Mouse (Mus musculus): Measurements from ENCODE around the gene Ift74. TPM values are rescaled to one million over a fixed set of nuclear protein-coding genes. Genes with fewer than 3 reads are reported as not detected.

Gene Ift74
- total RNA-seq, 2 experiments from 2014 or later = 24.3 to 26.6 TPM

DNA sequence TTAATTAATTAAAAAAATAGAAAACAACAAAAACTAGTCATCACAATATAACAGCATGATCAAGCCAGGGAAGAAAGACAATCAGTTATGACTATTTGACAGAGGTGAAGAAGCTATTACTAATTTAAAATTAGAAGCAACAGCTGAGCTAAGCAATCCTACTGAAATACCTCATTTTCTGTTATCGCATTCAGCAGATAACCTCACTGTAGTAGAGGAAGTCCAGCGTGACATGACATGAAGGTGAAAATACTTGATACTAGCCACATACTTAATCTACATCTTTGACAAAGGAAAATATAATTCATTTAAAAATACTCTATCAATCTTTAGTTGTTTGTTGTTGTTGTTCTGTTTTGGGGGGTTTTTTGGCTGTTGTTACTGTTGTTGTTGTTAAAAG is 96.7 kb downstream of the Ift74 start:
- H3K4me3 ChIP-seq = no peak overlapping the region
- no peak for TF ChIP-seq CTCF (IDR thresholded peaks at IDR 0.05)
- no peak for DNase-seq (ENCODE audit: extremely low spot score in 1 of 2, low spot score in 2 of 2)
- intact Hi-C loops (cut with DNase I) = no loop called here
- no peak overlapping the region for H3K27ac ChIP-seq

DNA sequence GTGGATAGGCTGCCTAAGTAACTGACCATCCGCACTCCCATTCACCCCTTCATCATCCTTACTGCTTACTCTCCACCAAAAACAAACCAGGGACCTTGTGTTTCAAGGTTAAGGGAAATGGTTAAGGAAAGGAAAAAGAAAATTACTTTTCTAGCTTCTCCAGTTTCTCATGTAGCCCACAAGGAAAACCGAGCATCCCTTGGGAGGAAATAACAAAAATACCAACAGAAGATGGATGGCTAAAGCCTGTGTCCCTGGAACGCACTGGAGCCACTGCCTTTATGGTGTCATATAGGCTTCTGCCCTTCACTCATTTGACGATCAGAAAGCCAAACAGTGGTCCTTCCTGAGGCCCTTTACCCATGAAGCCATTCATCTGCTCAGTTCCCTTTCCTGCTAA is 97.1 kb downstream of the Ift74 start:
- H3K27ac ChIP-seq = no peak overlapping the region
- DNase-seq (ENCODE audit: extremely low spot score in 1 of 2, low spot score in 2 of 2) = no peak
- intact Hi-C loops (cut with DNase I) = no loop called here
- no peak for TF ChIP-seq CTCF (IDR thresholded peaks at IDR 0.05)
- no peak overlapping the region for H3K4me3 ChIP-seq

DNA sequence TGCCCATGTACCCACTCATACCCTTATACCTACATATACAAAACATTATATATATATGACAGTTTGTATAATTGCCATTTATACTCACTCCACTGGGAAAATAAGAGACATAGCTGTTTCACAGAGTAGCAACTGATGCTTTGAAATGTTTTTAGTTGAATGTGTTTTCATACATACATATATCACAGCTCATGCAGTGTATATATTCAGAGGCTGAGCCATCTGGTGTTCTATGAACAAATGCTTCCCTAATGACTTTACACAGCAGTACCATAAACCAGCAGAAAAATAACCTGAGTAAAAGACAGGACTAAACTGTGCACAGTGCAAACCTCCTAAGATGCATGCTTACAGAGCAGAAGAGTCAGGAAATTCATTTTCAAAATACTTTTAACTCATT is 99.5 kb downstream of the Ift74 start:
- Histone ChIP-seq H3K27ac (no peak overlapping the region), H3K4me3 (no peak overlapping the region)
- no peak for TF ChIP-seq CTCF (IDR thresholded peaks at IDR 0.05)
- DNase-seq (ENCODE audit: extremely low spot score in 1 of 2, low spot score in 2 of 2) = no peak
- intact Hi-C loops (cut with DNase I) = no loop called here

DNA sequence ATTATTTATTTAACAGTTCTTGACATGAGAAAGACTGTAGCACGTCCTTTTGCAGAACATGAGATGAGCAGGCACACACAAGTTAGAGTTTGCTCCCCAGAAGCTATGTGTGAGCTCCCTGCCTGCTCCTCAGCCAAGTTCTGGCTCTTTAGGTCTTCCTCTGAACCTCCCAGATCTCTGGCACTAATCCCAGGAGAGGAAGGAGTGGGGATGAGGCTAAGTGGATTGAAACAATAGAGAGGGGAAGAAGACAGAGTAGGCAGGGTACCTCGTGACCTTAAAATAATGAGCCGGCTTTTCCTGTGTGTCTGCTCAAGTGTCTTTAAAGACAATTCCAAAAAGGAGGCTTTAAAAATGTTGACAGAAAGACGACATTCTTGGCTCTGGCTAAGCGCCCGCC is 100.9 kb downstream of the Ift74 start:
- Histone ChIP-seq H3K27ac (no peak overlapping the region), H3K4me3 (no peak overlapping the region)
- intact Hi-C loops (cut with DNase I) = no loop called here
- no peak for DNase-seq (ENCODE audit: extremely low spot score in 1 of 2, low spot score in 2 of 2)
- TF ChIP-seq CTCF (IDR thresholded peaks at IDR 0.05) = no peak

DNA sequence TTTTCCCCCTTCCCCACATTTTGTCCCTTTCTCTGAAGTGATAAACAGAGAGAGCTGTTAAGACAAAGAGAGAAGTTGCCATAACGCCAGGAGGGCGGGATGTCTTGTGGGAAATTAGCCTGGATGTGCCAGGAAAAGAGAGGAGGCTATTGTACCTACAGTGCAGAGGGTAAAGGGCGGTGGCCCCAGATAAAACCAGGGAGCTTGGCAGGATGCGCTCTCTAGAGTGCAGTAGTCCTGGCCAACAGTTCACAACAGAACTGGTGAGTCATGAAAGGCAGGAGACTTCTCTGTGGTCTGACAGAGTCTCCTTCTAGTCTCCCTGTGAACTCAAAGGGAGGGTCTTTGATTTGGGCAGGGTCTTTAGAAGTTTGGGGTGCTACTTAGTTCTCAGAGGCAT is 111.5 kb downstream of the Ift74 start:
- no peak for TF ChIP-seq CTCF (IDR thresholded peaks at IDR 0.05)
- intact Hi-C loops (cut with DNase I) = no loop called here
- no peak for DNase-seq (ENCODE audit: extremely low spot score in 1 of 2, low spot score in 2 of 2)
- Histone ChIP-seq H3K4me3 (no peak overlapping the region), H3K27ac (no peak overlapping the region)

DNA sequence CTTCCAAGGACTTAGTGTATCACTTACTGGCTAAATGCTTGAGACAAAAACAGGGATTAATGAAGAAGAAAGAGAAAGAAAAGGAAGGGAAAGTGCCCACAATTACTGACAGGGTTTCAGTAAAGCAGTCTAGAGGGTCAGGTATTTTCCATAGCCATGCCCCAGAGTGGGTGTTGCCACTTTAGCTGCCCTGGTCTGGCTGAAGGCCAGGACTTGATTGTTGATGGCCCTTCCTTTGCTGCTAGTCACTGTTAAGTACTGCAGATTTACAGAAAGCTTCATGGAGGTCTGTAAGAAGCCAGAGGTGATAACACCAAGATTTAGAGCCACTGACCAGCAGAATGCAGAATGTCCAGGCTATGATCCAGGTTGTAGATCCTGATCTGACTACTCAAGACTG is 118.4 kb downstream of the Ift74 start:
- no peak overlapping the region for H3K27ac ChIP-seq
- no peak overlapping the region for H3K4me3 ChIP-seq
- no peak for DNase-seq (ENCODE audit: extremely low spot score in 1 of 2, low spot score in 2 of 2)
- TF ChIP-seq CTCF (IDR thresholded peaks at IDR 0.05) = no peak
- intact Hi-C loops (cut with DNase I) = no loop called here

DNA sequence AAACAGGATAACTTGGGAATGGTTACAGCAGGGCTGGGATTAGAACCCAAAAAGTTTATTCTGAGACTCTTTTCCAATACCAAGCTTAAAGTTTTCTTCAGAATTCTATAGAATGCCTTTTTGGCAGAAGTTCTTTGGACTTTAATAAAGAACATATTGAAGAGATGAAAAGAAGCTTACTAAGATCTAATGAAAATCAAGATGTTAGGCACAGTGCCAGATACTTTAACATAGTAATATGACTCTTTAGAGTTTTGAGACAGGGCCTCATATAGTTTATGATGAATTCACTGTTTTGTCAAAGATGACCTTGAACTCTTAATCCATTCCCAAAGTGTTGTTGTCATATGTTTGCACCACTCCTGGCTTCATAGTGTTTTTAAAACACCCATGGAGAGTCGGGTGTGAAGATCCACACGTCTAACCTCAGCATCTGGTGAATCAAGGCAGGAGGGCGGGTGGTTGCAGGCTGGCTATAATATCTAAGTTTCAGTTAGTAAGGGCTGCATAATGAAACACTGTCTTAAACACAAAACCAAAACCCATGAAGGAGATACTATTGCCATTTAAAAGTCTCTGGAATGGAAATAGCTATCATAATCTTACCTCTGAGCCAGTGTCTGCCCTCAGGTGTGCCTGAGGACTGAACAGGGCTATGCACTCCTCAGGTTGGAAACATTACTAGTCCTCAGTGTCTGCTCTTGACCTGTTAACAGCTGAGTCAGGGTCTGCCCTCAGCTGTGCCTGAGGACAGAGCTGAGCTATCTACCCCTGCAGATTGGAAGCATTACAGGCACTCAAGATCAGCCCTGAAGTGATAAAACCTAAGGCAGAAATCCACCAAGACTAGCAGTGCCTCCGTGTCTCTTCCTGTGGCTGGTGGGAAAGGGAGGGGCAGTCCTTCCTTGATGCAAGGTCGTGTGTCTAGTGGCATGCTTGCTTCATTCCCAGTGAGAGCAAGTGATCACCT is 123.3 kb downstream of the Ift74 start:
- intact Hi-C loops (cut with DNase I) = no loop called here

DNA sequence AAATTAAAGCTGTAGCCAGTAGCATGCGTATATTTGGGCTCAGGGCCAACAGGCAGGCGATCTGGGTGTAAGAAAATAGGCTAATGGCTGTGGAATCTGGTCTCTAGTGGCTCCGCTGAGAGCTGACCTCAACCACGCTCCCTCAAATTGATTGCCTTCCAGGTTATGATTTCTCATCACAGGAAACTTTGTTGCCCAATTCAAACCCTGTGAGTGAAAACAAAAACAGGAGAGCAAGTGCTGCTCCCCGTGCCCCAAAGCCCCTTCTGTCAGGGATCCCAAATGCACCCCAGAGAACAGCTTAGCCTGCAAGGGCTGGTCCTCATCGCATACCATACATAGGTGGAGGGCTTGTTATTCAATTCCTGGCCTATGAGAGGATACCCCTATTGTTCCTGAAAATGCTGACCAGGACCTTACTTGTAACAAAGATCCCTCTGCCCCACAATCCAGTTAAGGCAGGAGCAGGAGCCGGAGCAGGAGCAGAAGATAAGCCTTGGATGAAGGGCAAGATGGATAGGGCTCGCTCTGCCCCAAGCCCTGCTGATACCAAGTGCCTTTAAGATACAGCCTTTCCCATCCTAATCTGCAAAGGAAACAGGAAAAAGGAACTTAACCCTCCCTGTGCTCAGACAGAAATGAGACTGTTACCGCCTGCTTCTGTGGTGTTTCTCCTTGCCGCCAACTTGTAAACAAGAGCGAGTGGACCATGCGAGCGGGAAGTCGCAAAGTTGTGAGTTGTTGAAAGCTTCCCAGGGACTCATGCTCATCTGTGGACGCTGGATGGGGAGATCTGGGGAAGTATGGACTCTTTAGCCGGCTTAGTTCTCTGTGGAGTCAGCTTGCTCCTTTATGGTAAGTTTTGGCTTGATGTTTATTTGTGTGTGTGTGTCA is 124.8 kb downstream of the Ift74 start, which contains the start of gene Tek:
TSS of gene Tek (plus strand) at position 452 of the 894 bp plus-strand sequence.
- Histone ChIP-seq H3K27ac (peak within 1 kb of the TSS; percentile 21; the same call in 1 of the 2 replicates), H3K4me3 (peak within 1 kb of the TSS; percentile 26)
- TF ChIP-seq CTCF (IDR thresholded peaks at IDR 0.05) = no peak
- intact Hi-C loops (cut with DNase I) = no loop called here
- no peak for DNase-seq (ENCODE audit: extremely low spot score in 1 of 2, low spot score in 2 of 2)

More for the DNA sequence above, 123.3 kb downstream of the Ift74 start:
- H3K4me3 ChIP-seq = no peak overlapping the region
- no peak overlapping the region for H3K27ac ChIP-seq
- no peak for TF ChIP-seq CTCF (IDR thresholded peaks at IDR 0.05)
- DNase-seq (ENCODE audit: extremely low spot score in 1 of 2, low spot score in 2 of 2) = no peak

DNA sequence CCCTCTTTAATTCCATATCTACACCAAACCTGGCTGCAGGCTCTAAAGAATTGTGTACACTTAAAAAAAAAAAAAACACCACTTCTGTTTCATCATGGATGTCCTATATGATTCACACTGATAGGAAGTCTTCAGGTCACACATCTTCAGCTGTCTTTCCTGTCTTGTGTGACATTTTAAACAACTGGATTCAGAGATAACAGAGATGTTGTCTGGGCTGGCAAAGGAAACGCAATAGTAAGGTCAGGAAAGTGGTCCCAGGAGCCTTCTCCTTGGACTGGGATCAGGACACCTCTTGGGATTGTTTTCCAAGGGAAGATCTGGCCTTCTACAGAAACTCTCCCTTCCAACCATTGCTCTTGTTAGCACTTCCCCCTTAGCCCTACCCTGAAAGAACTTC is 127.5 kb downstream of the Ift74 start:
- no peak for DNase-seq (ENCODE audit: extremely low spot score in 1 of 2, low spot score in 2 of 2)
- no peak overlapping the region for H3K27ac ChIP-seq
- TF ChIP-seq CTCF (IDR thresholded peaks at IDR 0.05) = no peak
- intact Hi-C loops (cut with DNase I) = no loop called here
- no peak overlapping the region for H3K4me3 ChIP-seq

Small RNA genes within 50 kb of the gene (microRNA-seq; reads per million reads assigned to microRNA genes)
- 845 to 893 reads per million in 2 experiments for gene Mir872

Other genes with a start within 250 kb of the Ift74 start
- gene Gm10306, start 57.9 kb upstream of the Ift74 start, total RNA-seq (2021) = not detected
- gene Caap1, start 57.7 kb upstream of the Ift74 start, total RNA-seq (2021) = 10 to 100 TPM in 1 of 2 experiments, 1 to 10 TPM in 1; 9.8 to 11.5 TPM
- gene Plaa, start 11.2 kb upstream of the Ift74 start, total RNA-seq (2021) = 10 to 100 TPM; 40.6 to 42.5 TPM
- not detected for gene Lrrc19, start 35.7 kb downstream of the Ift74 start, total RNA-seq (2021)
- 10 to 100 TPM in 1 of 2 experiments, 1 to 10 TPM in 1; 9.1 to 12.1 TPM for gene Tek, start 124.8 kb downstream of the Ift74 start, total RNA-seq (2021)

All from left cerebral cortex, adult 2 months (tissue).